Mouse (Mus musculus) B cell, adult 62 days (primary cell): ENCODE measurements around the gene Ccdc7b. TPM values are rescaled to one million over a fixed set of nuclear protein-coding genes. Genes with fewer than 3 reads are reported as not detected.

Source experiments
- total RNA-seq: library from RNA; stranded (reverse); gene quantifications from 4 replicates; pipeline ENCODE4 v1.2.4, GENCODE M21; 2023

Gene Ccdc7b
- not detected in 4 replicates for total RNA-seq

GRCm38 (mm10) chr8:129066834-129067233 is at the start of gene Ccdc7b:
Ccdc7b (plus strand) TSS chr8:129067134.

GRCm38 (mm10) chr8:129065417-129065816 is 1.5 kb upstream of the Ccdc7b start, which contains the start of gene Ccdc7a:
Ccdc7a (minus strand) TSS chr8:129065517.

GRCm38 (mm10) chr8:129131561-129131960 is 64.6 kb downstream of the Ccdc7b start, which contains the start of gene Gm10999:
Gm10999 (minus strand) TSS chr8:129131661.

Other genes with a start within 250 kb of the Ccdc7b start
- gene Ccdc7a, start 1.6 kb upstream of the Ccdc7b start, total RNA-seq = not detected in 4 replicates
- not detected in 4 replicates for gene Gm10999, start 64.5 kb downstream of the Ccdc7b start, total RNA-seq
- 5.6 to 14.7 TPM (median 8.1 TPM) in 4 replicates for gene 2610044O15Rik8, start 167.3 kb downstream of the Ccdc7b start, total RNA-seq